Mouse (Mus musculus): ENCODE results near the gene Pdcd4.

The Pdcd4 gene

DNA sequence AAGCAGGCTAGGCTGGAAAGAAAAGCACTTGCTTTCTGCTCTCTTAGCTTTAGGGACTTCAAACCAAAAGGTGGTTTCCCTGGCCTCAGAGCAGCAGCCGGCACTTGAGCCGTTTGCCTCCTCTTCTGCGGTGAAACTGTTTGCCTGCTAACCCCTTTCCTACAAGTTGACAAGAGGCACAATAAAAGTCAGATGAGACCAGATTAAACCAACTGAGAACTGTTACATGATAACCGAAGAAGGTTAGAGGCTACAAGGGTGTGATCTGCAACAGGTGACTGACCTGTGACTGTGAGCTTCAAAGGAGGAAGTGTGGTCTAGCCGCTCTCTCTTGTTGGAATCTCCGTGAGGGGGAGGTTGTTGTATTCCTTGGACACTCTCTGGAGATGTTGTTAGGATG, 20.5 kb upstream of the Pdcd4 start:
- DNase-seq (ENCODE audit: low spot score) = no peak

GRCm38 (mm10) chr19:53872994-53873713, 18.9 kb upstream of the Pdcd4 start:
- DNase-seq (ENCODE audit: low spot score) = no peak

GRCm38 (mm10) chr19:53875246-53875645, 16.8 kb upstream of the Pdcd4 start:
- DNase-seq (ENCODE audit: low spot score) = no peak

GRCm38 (mm10) chr19:53877779-53878178, 14.3 kb upstream of the Pdcd4 start:
- no peak for DNase-seq (ENCODE audit: low spot score)

DNA sequence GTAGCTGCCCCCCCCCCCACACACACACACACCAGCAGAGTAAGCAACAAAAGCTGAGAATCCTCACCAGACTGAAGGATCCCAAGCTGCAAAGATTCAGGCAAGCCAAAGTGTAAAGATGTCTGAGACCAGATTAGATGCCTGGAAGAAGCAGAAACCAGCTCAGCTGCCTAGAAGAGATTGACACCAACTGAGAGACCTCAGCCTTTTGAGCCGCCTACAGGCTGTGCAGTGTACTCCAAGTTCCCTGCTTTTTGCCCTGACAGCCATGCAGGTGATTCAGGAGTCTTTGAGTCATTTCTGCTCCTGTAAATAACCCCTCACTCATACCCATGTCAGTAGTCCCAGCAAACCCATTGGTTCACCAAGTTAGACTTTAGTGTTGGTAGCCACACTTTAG, 11.6 kb upstream of the Pdcd4 start:
- DNase-seq (ENCODE audit: low spot score) = no peak

DNA sequence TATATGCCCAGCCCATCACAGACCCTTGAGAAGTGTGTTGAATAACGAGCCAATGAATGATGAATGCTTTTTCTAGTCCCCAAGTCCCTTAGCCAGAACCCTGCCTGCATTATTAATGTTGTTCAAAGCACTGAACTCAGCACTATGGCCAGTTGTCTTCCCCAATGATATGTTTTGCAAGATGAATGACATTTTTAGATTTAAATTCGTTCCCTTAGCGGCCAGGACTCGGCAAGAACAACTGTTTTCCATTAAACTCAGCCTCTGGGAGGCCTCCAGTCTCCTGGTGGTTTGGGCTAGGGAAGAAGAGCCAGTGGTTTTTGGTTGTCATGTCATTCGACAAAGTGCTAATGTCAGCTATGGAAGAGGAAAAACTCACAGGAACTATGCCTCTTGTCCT, 10.2 kb upstream of the Pdcd4 start:
- no peak for DNase-seq (ENCODE audit: low spot score)

- DNase-seq (ENCODE audit: low spot score) = no peak
These were observed 6.6 kb upstream of the Pdcd4 start for GRCm38 (mm10) chr19:53885450-53885849.

DNA sequence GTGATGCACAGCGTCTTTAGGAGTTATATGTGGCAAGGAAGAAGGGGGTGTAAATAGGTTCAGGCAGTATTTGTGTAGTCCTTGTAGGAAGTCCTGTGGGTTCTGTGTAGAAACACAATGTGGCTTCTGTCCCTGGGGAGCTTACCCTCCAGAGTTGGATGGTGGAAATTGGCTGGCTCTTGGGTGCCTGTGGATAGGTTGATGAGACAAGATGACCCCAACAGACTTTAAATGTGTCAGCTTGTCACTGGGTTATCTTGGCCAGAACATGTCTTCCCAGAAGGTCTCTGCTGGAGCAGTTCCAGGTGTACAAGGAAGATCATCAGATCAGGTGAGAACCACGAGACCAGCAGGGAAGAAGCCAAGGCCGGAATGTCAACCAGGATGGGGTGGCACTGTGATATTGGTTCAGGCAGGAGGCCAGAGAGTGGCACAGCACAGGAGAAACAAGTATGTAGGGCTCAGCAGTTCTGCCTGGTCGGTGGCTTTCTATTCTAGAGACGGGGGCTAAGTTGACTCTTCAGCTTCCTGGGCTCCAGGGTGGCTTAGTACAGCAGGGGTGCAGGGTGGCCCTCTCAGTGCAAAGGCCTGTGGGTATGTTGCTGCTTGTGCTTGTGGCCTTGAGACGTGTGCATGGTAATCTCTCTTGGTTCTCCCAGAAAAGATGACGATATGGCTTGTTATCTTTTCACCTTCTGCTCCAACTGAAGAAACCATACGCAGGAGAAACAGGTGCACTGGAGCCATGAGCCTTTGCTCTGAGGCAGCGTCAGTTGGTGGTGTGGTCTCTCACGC, 5.3 kb upstream of the Pdcd4 start:
- no peak for DNase-seq (ENCODE audit: low spot score)

DNA sequence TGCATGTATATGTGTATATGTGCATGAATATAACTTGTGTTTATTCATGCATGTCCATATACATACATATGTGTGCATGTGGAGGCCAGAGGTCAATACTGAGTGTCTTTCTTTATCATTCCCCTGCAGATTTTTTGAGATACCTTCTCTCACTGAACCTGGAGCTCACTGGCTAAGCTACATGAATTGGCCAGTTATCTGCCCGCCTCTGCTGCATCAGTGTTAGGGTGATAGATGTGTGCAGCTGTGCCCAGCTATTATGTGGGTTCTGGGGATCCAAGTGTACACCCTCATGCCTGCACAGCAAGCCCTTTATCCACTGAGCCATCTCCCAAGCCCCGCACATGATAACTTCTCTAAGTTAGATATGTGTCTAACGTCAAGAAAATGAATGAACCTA, 4.2 kb upstream of the Pdcd4 start:
- no peak for DNase-seq (ENCODE audit: low spot score)

DNA sequence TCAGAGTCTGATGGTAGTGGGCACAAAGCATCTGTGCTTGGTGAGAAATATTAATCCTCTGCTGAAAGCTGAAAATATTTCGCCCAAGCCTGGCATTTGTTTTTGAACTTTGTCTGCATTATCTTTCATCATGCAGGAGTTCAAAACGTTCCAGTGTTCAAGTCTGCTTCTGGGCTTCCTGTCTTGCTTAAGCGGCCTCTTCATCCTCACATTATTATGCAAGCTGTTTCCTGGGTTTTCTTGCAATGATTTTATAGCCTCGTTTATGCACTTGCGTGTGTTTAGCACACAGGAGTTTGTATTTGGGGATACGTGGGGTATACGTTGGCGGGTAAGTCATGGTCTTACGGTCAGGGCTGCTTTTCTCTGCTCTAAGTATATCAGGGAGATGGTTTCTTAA, 3.7 kb upstream of the Pdcd4 start:
- no peak for DNase-seq (ENCODE audit: low spot score)

DNA sequence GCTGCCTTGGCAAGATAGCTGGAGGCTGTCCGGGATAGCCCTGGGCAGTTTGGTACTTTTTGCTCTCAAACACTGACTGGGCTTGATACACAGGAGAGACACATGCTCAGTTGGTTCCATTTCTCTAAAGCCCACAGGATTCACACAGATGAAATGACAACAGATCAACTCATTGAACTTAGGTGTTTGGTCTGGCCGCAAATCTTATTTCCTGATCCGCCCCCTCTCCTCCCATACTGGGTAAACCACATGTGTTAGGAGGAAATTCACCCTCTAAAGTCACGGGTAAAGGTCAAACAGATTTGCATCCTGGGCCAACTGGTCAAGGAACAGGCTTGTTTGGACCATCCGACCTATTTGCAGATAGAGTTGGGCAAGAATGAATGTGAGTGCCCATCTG, 2.5 kb upstream of the Pdcd4 start:
- no peak for DNase-seq (ENCODE audit: low spot score)

DNA sequence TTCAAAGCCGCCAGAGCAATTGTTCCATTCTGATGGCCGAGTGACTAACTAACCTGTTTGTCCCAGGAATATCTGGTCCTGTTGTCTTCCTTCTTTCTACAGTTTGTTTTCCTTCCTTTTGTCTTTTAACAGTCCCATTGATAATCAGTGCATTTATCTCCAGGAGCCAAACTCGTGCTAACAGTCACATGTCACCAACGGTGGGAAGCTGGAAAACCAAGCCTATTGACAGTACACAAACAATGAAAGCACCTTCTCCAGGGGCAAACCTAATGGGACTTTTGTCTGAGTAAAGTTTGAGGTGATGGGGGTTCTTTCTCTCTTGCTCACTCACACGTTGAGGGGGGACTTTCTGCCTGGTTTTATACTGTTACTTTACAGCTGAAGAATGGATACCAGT, 1.8 kb upstream of the Pdcd4 start:
- DNase-seq (ENCODE audit: low spot score) = no peak

DNA sequence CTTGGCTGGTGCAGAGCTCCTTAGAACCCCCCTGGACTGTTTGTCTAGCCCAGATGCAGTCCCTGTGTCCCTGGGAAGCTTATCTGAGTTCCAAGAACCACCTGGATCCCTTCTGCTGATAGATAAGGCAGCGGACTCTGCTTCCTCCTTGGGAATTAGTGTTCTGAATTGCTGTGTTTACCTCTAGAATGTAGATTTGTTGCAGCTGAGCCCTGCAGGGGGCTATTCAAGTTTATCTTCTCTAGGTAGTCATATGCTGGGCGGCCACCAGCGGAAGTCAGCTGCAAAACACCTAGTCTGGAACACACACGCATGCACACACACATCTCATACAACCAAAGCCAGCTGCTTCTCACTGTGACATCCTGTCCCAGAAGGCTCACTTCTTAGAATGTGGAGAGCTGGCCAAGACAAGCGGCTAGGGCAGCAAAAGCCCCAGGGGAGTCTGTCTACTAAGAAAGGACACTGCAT, 1.2 kb upstream of the Pdcd4 start:
- DNase-seq (ENCODE audit: low spot score) = no peak

GRCm38 (mm10) chr19:53891569-53891968, 462 bp upstream of the Pdcd4 start:
- no peak for DNase-seq (ENCODE audit: low spot score)

DNA sequence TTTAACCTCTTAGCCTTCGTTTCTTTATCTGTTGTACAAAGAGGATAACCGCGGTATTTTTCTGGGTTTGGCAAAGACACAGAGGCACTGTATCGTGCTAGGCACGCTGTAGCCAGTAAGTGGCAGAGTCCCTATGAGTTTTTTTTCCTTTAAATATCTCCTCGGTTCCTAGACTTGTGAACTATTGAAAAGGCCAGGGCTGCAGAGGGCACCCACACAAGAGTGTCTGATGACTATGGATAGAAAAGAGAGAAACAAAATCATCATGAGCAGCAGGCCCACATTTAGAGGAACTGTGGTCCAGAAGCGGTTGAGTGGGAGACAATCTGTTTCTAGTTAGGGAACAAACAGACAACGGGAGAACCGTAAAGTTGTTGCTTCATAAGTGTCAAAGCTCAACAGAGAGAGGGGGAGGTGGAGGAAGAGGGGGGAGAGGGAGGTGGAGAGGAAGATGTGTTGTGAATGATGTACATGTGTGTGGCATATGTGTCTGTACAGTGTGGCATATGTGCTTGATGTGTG, 868 bp downstream of the Pdcd4 start:
- DNase-seq (ENCODE audit: low spot score) = no peak

DNA sequence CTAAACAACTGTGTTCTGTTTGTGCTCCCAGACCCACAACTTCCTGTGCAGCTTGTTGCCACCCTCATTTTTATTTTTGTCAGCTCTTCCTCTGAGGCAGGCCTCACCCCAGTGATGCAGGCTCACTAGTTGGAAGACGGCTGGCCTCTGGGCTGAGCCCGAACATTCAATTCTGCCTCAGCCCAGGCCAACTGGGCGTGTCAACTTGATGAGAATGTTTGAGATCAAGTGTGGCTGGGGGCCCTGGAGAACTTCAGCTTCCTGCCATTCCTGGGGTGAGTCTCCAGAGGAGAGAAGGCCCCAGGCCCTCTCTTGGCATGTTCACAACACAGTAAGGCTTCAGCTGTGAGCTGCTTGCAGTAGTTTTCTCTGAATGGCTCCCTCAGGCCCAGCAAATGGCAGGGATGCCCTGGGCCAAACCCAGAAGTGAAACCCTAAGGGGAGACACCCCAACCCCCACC, 1.7 kb downstream of the Pdcd4 start:
- DNase-seq (ENCODE audit: low spot score) = no peak

DNA sequence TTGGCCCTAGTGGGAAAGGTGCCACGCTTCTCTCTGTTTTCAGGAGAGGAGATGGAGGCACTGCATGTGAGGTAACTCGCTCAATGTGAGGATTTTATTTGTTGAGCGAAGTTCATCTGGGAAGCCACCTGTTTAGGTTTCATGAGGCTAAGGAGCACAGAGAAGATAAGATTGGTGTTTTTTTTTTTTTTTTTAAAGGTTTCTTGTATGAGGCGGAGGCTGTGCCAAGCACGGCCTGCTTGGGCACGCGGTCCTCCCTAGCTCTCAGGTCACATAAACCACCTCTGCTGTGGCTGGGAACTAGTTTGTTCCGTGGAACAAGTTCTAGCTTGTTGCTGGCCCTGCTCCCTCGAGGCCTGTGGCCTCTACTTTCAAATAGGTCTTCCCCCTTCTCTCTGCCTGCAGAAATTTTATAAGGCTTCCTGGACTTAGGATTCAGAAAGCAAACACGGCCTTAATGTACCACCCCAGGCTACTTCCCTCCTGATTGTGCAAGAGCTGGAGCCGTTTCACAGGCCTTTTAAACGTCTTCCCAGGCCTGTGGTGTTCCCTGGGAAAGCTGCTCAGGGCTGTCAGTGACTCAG, 2.6 kb downstream of the Pdcd4 start:
- DNase-seq (ENCODE audit: low spot score) = no peak

DNA sequence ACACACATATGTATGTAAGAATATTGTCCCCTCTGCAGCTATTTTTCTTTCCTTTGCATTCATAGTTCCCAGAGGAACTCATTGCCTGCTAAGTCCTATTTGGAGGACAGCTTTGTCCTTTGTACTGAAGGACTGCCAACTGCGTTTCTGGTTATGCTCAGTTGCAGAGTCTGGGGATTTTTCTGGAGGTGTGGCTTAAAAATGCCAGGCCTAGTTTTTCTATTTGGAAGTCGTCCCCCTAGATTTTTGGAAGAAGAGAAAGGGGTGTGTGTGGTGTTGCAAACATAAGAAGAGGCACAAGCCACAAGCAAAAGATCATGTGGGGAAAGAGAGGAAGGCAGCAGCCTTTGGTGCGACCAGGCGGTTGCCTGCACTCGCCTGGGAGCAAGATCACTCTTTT, 6.0 kb downstream of the Pdcd4 start:
- no peak for DNase-seq (ENCODE audit: low spot score)

GRCm38 (mm10) chr19:53898498-53898897, 6.5 kb downstream of the Pdcd4 start:
- no peak for DNase-seq (ENCODE audit: low spot score)

DNA sequence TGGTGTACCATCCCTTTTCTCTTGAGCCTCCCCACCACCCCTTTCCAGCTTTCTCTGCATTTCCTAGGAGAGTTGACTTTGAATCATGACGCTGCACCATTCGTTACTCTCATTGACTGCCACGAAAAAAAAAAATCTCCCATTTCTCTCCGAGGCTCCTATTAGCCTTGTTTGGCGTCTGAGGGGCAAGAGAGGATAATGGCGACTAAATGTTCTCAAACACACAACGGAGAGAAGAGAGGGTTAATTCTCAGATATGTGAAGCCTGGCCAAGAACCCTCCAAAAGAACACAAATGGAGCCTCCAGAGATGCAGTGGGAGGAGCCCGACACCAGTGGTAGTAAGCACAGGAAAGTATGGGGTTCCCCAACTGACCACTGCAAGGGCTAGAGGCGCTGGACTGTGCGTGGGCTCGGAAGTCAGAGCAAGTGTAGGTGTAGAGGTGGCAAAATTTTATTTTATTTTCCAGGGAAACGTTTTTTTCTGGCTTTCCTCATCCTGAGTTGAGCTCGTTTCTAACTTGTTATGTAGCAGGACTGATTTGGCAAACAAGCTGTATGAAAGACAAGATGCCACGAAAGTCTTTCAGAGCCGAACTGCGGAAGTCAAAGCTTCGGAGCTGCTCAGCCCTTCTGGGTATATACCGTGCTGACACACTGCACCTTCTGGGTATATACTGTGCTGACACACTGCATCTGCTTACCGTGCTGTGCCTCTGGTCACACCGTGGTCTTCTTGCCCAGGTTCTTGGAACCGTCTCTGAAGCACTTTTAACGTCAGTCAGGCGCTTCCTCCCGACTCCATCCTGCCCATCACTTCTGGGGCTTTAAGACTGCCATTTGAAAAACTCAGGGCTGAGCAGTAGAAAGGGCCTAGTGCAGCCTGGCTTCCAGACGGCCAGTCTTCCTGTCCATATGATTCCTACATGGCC, 7.2 kb downstream of the Pdcd4 start:
- DNase-seq (ENCODE audit: low spot score) = no peak

DNA sequence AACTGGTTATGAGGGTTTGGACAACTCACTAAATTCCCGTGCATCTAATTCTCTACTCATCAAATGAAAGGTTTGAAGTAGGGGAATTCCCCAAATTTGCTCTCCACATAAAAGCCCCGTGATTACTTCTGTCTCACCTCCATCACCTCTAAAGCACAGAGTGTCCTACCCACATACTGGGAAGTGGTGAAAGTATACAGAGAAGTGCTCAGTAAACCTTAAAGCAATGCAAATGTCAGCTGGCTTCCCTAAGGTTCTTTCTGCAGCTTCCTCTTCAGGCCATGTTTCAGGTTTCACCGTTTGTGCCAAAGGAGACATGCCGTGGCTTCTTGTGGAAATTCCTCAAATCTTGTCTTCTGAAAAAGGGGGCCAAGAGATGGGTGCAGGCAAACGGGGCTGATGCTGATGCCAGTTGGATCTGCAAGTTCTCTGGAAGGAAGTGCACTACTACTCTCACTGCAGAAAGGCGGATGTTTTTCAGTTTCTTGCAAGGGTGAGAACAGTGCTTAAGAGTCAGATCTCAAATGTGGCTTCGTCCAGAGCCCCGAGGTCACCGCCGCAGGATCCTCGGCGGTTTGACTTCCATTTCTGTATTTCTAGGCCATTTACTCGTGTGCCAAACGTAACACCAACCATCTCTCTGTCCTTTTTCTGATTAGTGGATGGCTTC, 8.0 kb downstream of the Pdcd4 start:
- DNase-seq (ENCODE audit: low spot score) = no peak

Measured in ovary, adult 18-20 months (tissue).